Mouse (Mus musculus) megakaryocyte, adult 5-6 weeks (primary cell): ENCODE data around the gene Slc35e2. TPM values are rescaled to one million over a fixed set of nuclear protein-coding genes. Genes with fewer than 3 reads are reported as not detected.
"Not testable (repeated sequence)": the region's sequence is repeated elsewhere in the genome, so short reads cannot be mapped to it uniquely, and the experiment has no call there.

Experiments used
- ATAC-seq: 2 replicates; pipeline ENCODE4 v1.8.0; 2016; ENCODE audit warnings: mild to moderate bottlenecking, inconsistent platforms; ENCODE audit not compliant: poor library complexity, severe bottlenecking
- total RNA-seq, 2 experiments: library from RNA; stranded (forward) in 1 of 2; stranded (reverse) in 1 of 2; fragments of 153-499, 151-499 nt in 1 of 2; fragments of 221-1000, 200-1000 nt in 1 of 2; gene quantifications; 2 replicates each; pipeline versions ENCODE4 v1.2.3 to v1.2.4; 2015 to 2017

Gene Slc35e2
- total RNA-seq, 2 experiments from 2014 or later, result 8.7 to 10.1 TPM

- no peak for ATAC-seq
Observed at GRCm38 (mm10) chr4:155666903-155667302, 65.7 kb downstream of the Slc35e2 start.

GRCm38 (mm10) chr4:155668689-155669597 is 67.7 kb downstream of the Slc35e2 start, which contains the start of gene Mib2:
Mib2 (minus strand) TSS chr4:155669198.
- ATAC-seq, result peak; percentile 96

- ATAC-seq, result no peak
Observed at GRCm38 (mm10) chr4:155669598-155670075, 68.4 kb downstream of the Slc35e2 start.

GRCm38 (mm10) chr4:155670236-155670635 is 69.0 kb downstream of the Slc35e2 start:
- not testable (repeated sequence) for ATAC-seq

- no peak for ATAC-seq
Observed at GRCm38 (mm10) chr4:155672082-155672481, 70.9 kb downstream of the Slc35e2 start.

Other genes starting within 250 kb of the Slc35e2 start
- 0.07 TPM in 1 of 2 replicates, not detected in the other for gene Prkcz, start 240.1 kb upstream of the Slc35e2 start, total RNA-seq (2015)
- 0.12 and 0.18 TPM in 2 replicates for gene Prkcz, start 240.1 kb upstream of the Slc35e2 start, total RNA-seq (2017)
- 0.25 TPM in 1 of 2 replicates, not detected in the other for gene Gabrd, start 203.3 kb upstream of the Slc35e2 start, total RNA-seq (2015)
- gene Gabrd, start 203.3 kb upstream of the Slc35e2 start, total RNA-seq (2017), result 0.11 TPM in 1 of 2 replicates, not detected in the other
- 0.25 TPM in 1 of 2 replicates, not detected in the other for gene Cfap74, start 192.2 kb upstream of the Slc35e2 start, total RNA-seq (2015)
- gene Cfap74, start 192.2 kb upstream of the Slc35e2 start, total RNA-seq (2017), result 0.04 and 0.07 TPM in 2 replicates
- gene Tmem52, start 132.3 kb upstream of the Slc35e2 start, total RNA-seq (2015), result not detected in 2 replicates
- not detected in 2 replicates for gene Tmem52, start 132.3 kb upstream of the Slc35e2 start, total RNA-seq (2017)
- gene Gnb1, start 110.1 kb upstream of the Slc35e2 start, total RNA-seq (2015), result 244 and 278 TPM in 2 replicates
- gene Gnb1, start 110.1 kb upstream of the Slc35e2 start, total RNA-seq (2017), result 158 and 180 TPM in 2 replicates
- 205 and 220 TPM in 2 replicates for gene Nadk, start 39.0 kb upstream of the Slc35e2 start, total RNA-seq (2015)
- gene Nadk, start 39.0 kb upstream of the Slc35e2 start, total RNA-seq (2017), result 180 and 208 TPM in 2 replicates
- gene Cdk11b, start 23.4 kb downstream of the Slc35e2 start, total RNA-seq (2015), result 43.2 and 57.8 TPM in 2 replicates
- 48.1 and 81.5 TPM in 2 replicates for gene Cdk11b, start 23.4 kb downstream of the Slc35e2 start, total RNA-seq (2017)
- not detected in 2 replicates for gene Gm10563, start 44.0 kb downstream of the Slc35e2 start, total RNA-seq (2015)
- not detected in 2 replicates for gene Gm10563, start 44.0 kb downstream of the Slc35e2 start, total RNA-seq (2017)
- gene Mmp23, start 52.0 kb downstream of the Slc35e2 start, total RNA-seq (2015), result 0.18 and 0.20 TPM in 2 replicates
- gene Mmp23, start 52.0 kb downstream of the Slc35e2 start, total RNA-seq (2017), result 0.22 and 0.94 TPM in 2 replicates
- 5.9 and 6.4 TPM in 2 replicates for gene Mib2, start 67.8 kb downstream of the Slc35e2 start, total RNA-seq (2015)
- gene Mib2, start 67.8 kb downstream of the Slc35e2 start, total RNA-seq (2017), result 23.5 and 29.0 TPM in 2 replicates
- 0.55 and 0.71 TPM in 2 replicates for gene Fndc10, start 92.9 kb downstream of the Slc35e2 start, total RNA-seq (2015)
- 0.26 and 0.45 TPM in 2 replicates for gene Fndc10, start 92.9 kb downstream of the Slc35e2 start, total RNA-seq (2017)
- gene Ssu72, start 103.4 kb downstream of the Slc35e2 start, total RNA-seq (2015), result 130 and 132 TPM in 2 replicates
- gene Ssu72, start 103.4 kb downstream of the Slc35e2 start, total RNA-seq (2017), result 125 and 133 TPM in 2 replicates
- 0.09 and 0.30 TPM in 2 replicates for gene Tmem240, start 133.4 kb downstream of the Slc35e2 start, total RNA-seq (2015)
- 0.18 TPM in 1 of 2 replicates, not detected in the other for gene Tmem240, start 133.4 kb downstream of the Slc35e2 start, total RNA-seq (2017)
- gene Atad3a, start 159.7 kb downstream of the Slc35e2 start, total RNA-seq (2015), result 13.5 and 14.1 TPM in 2 replicates
- gene Atad3a, start 159.7 kb downstream of the Slc35e2 start, total RNA-seq (2017), result 17.8 and 22.9 TPM in 2 replicates
- gene Vwa1, start 173.3 kb downstream of the Slc35e2 start, total RNA-seq (2015), result not detected in 2 replicates
- 0.20 TPM in 1 of 2 replicates, not detected in the other for gene Vwa1, start 173.3 kb downstream of the Slc35e2 start, total RNA-seq (2017)
- 0.07 TPM in 1 of 2 replicates, not detected in the other for gene Tmem88b, start 184.5 kb downstream of the Slc35e2 start, total RNA-seq (2015)
- not detected in 2 replicates for gene Tmem88b, start 184.5 kb downstream of the Slc35e2 start, total RNA-seq (2017)
- gene Ankrd65, start 189.0 kb downstream of the Slc35e2 start, total RNA-seq (2015), result not detected in 2 replicates
- not detected in 2 replicates for gene Ankrd65, start 189.0 kb downstream of the Slc35e2 start, total RNA-seq (2017)
- 131 and 139 TPM in 2 replicates for gene Mrpl20, start 201.5 kb downstream of the Slc35e2 start, total RNA-seq (2015)
- 49.5 and 50.2 TPM in 2 replicates for gene Mrpl20, start 201.5 kb downstream of the Slc35e2 start, total RNA-seq (2017)
- 65.8 and 69.8 TPM in 2 replicates for gene Ccnl2, start 211.1 kb downstream of the Slc35e2 start, total RNA-seq (2015)
- gene Ccnl2, start 211.1 kb downstream of the Slc35e2 start, total RNA-seq (2017), result 93.7 and 95.6 TPM in 2 replicates
- gene Aurkaip1, start 229.9 kb downstream of the Slc35e2 start, total RNA-seq (2015), result 99.7 and 101 TPM in 2 replicates
- 131 and 143 TPM in 2 replicates for gene Aurkaip1, start 229.9 kb downstream of the Slc35e2 start, total RNA-seq (2017)
- gene Mxra8, start 238.3 kb downstream of the Slc35e2 start, total RNA-seq (2015), result not detected in 2 replicates
- 1.2 TPM in 2 replicates for gene Mxra8, start 238.3 kb downstream of the Slc35e2 start, total RNA-seq (2017)
- 9.8 and 10.8 TPM in 2 replicates for gene Dvl1, start 246.0 kb downstream of the Slc35e2 start, total RNA-seq (2015)
- 10.5 and 11.3 TPM in 2 replicates for gene Dvl1, start 246.0 kb downstream of the Slc35e2 start, total RNA-seq (2017)